Mouse (Mus musculus) bone marrow, adult 2 months (tissue): ENCODE measurements at regions not wholly inside any gene's neighbourhood (a gene's known extent, or its start where the extent isn't known, plus 50 kb on each side); places are given as distances from the start of the nearest gene placed in this dataset.

Experiments
- H3K27ac ChIP-seq: fragments of 200-500 bp; 2 replicates; pipeline ENCODE4 v1.5.1; 2012; ENCODE audit warnings: low read depth, mild to moderate bottlenecking, control low read depth, inconsistent platforms, low read length; ENCODE audit not compliant: control insufficient read depth, poor library complexity, insufficient read depth
- H3K4me1 ChIP-seq: fragments of 200-500 bp; 2 replicates; pipeline ENCODE4 v1.6.1; 2011; ENCODE audit warnings: low read length; ENCODE audit not compliant: control insufficient read depth, insufficient read depth
- H3K4me3 ChIP-seq: fragments of 200-500 bp; replicated peaks from 2 replicates; pipeline ENCODE3; 2011; ENCODE audit warnings: mild to moderate bottlenecking, low read depth, low read length, control low read depth; ENCODE audit not compliant: control insufficient read depth
- CTCF ChIP-seq: fragments of 200-500 bp; IDR thresholded peaks from 2 replicates; pipeline ENCODE4 v1.5.1; 2011; ENCODE audit warnings: low read length, control low read depth; ENCODE audit not compliant: control insufficient read depth, insufficient read depth
- POLR2A ChIP-seq: fragments of 200-500 bp; IDR thresholded peaks from 2 replicates; pipeline ENCODE4 v1.6.1; 2011; ENCODE audit warnings: low read depth, mild to moderate bottlenecking, control low read depth, low read length, borderline replicate concordance; ENCODE audit not compliant: control insufficient read depth
- WGBS: fragments of 180-500 bp; shearing (Covaris S2); methylation state at CpG from one replicate; pipeline ENCODE4 v1.1.7; 2018; 5-methylcytosine and 5-hydroxymethylcytosine counted together

DNA sequence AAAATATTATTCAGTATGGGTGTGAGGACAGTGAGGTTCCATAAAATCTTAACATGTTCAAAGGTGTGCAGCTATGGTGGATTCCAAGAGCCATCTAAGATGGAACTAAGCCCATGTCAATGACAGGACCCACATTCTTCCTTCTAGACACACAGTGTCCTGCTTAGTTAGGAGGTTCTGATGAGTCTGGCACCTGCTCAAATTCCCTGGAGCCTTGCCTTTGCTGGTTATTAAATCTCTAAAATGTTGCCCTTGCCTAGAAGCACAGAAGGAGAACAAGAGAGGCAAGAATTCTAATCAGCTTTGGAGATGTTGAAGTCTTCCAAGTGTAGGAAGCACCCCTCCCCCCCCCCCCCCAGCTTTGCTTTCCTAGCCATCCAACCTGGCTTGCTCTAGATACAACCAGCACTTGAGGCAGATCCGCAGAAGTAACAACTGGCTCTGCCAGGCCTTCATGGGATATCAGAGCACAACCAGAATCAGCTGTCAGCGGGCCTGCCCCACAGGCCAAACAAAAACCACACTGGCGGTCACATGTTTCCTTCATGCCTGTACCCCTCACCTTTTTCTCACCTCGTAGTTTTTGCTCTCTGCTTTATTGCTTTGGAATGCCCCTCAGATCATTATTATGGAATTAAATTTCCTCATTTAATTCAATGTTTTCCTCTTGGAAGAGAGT, 116.0 kb upstream of the Slc22a22 start:
- 43% methylated on average over 4 of the region's 4 CpGs for whole genome bisulfite sequencing
- Histone ChIP-seq H3K4me1 (no peaks in the 10 kb centered on the region), H3K27ac (no peak overlapping the region), H3K4me3 (no peak overlapping the region)
- no peak for TF ChIP-seq POLR2A

DNA sequence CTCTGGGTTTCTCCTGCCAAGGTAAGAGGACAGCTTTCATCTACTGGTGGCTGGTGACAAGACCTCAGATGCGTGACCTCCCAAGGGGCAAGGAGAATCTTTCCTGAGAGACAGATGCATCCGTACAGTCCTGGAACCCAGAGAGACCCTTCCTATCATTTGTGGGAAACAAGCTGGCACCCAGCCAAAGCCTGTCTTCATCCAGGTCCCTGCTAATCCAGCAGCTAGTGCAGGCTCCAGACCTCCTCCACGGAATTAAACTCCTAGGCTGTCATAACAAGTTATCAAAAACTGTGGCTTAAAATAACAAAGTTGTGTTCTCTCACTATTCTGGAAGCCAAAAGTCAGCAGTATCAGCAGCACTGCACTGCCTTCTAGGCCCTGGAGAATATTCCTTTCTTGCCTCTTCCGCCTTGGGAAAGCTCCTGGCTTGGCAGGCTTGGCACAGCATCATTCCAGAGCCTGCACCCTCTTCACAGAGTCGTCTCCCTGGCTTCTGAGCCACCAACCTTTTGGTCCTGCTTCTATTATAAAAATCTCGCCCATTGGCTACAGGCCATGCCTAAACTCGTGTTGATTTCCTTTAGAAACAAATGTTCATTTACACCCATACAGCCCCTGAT, 113.3 kb upstream of the Slc22a22 start:
- Histone ChIP-seq H3K27ac (no peak overlapping the region), H3K4me1 (no peaks in the 10 kb centered on the region), H3K4me3 (no peak overlapping the region)
- 73% methylated on average over 7 of the region's 7 CpGs for WGBS
- TF ChIP-seq CTCF, result no peak
- TF ChIP-seq POLR2A, result no peak

DNA sequence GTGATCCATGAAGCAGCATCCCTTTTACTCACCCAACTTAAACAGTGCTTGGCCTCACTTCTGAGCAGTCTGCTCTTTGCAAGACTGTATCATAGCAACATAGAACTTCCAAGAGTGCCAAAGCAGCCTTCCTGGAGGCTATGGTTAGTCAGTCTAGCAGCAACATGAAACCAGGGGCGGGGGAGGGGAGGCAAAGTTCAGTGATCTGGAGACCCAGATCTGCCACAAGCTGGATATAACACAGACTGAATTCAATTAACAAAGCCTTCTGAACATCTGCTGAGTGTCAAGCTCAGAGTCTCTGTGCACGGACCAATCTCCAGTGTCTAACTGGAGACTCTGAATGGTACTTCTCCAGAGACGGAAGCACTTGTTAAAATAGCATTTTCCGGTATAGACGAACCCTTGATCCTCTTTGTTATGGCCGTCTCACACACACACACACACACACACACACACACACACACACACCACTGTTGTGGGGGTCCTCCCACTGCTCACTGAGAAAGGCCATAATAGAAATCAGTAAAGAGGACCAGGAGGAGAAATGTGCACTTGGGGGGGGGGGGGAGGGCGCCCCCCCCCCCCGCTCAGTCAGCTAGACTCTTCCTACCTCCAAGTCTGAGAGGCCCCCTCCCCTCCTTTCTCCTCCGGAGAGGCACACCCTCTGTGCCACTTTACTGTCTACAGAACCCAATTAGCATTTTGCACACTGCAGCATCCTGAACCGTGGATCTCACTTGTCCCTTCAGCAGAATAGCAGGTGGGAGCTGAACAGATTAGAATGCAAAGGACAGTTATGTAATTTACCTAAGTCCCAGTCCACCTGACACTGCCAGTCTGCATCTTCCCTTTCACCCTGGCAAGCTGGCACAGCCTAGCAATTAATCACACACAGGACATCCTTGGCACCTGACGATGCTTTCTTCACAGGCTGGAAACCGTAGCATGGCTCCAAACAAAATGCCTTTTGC, 112.3 kb upstream of the Slc22a22 start:
- H3K4me1 ChIP-seq, result no peaks in the 10 kb centered on the region
- H3K27ac ChIP-seq, result no peak overlapping the region
- TF ChIP-seq POLR2A, result no peak
- no peak for TF ChIP-seq CTCF
- WGBS, result 82% methylated on average over 11 of the region's 12 CpGs
- no peak overlapping the region for H3K4me3 ChIP-seq

DNA sequence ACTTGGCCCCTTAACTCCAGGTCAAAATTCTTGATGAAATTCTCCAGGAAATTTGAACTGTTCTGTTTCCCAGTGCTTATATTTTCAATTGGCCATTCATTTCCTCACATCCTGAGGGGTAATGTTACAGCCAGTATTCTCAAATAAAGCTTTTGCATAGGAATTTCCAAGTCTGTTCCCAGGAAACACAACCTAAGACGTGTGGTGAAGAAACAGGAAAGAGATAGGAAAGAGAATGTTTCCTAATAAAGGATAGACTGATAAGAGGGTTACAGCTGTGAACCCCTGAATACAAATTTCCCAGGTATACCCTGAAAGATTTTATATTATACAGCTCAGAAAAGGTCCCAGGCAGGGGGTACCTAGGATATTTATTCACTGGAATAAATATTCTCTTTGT, 108.0 kb upstream of the Slc22a22 start:
- no peak for TF ChIP-seq POLR2A
- no peak for TF ChIP-seq CTCF
- H3K4me3 ChIP-seq, result no peak overlapping the region
- no peak overlapping the region for H3K27ac ChIP-seq
- WGBS, result 46% methylated on average over 1 of the region's 1 CpGs
- H3K4me1 ChIP-seq, result no peaks in the 10 kb centered on the region

DNA sequence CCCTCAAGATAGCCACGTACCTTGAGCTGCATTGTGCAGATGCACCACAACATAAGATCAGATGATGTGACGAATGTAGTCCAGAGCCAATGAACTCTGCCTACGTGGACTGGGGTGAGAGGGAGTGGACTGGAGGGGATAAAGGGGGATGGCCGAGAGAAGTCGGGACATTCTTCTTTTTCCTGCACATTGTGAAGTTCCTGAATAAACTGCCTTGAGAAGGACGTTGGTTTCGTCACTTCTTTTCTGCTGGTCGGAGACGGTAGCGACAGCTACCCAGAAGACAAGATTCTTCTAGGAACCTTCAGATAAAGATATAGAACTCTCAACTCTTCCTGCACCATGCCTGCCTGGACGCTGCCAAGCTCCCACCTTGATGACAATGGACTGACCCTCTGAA, 107.1 kb upstream of the Slc22a22 start:
- TF ChIP-seq POLR2A, result no peak
- TF ChIP-seq CTCF, result no peak
- H3K4me1 ChIP-seq, result no peaks in the 10 kb centered on the region
- WGBS, result 77% methylated on average over 11 of the region's 11 CpGs

DNA sequence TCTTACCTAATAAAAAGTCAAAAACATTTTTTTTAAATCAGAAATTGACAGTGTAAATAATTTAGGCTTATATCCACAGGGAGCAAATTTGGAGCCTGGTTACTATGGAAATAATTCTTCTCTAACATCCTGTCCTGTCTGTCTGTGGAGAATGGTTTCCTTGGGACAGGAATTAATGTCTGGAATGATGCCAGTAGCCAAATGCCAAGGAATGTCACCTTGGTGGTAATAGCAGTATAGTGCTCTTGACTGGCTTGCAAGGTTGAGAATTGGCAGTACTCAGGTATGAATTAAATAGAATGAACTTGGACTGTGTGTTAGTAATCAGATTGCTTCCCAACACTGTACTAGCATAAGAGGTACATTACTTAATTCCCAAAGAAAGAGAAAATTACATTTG, 103.8 kb upstream of the Slc22a22 start:
- H3K4me1 ChIP-seq, result no peaks in the 10 kb centered on the region
- no peak overlapping the region for H3K27ac ChIP-seq
- no peak for TF ChIP-seq CTCF
- TF ChIP-seq POLR2A, result no peak
- H3K4me3 ChIP-seq, result no peak overlapping the region

More for the DNA sequence above, 107.1 kb upstream of the Slc22a22 start:
- Histone ChIP-seq H3K4me3 (no peak overlapping the region), H3K27ac (no peak overlapping the region)

DNA sequence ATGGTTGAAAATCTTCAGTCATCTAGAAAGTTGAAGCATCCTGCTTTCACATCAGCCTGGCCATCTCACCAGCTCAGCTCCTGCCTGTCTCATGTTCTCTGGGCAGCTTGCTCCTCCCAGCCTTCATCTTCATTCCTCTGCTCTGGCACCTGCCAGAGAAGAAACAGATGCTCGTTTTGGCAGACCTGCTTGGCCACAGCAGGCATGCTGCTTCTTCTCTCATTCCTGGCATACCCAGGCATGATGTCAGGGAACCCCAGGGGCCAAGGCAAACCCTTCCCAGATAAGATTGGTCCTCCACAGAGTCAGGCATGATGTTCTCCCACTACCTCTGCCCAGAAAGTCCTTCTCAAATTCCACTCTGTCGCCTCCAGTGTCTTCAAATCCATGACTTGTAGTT, 101.4 kb upstream of the Slc22a22 start:
- 54% methylated on average over 2 of the region's 2 CpGs for WGBS
- TF ChIP-seq POLR2A (no peak), CTCF (no peak)
- Histone ChIP-seq H3K4me3 (no peak overlapping the region), H3K27ac (no peak overlapping the region), H3K4me1 (no peaks in the 10 kb centered on the region)

DNA sequence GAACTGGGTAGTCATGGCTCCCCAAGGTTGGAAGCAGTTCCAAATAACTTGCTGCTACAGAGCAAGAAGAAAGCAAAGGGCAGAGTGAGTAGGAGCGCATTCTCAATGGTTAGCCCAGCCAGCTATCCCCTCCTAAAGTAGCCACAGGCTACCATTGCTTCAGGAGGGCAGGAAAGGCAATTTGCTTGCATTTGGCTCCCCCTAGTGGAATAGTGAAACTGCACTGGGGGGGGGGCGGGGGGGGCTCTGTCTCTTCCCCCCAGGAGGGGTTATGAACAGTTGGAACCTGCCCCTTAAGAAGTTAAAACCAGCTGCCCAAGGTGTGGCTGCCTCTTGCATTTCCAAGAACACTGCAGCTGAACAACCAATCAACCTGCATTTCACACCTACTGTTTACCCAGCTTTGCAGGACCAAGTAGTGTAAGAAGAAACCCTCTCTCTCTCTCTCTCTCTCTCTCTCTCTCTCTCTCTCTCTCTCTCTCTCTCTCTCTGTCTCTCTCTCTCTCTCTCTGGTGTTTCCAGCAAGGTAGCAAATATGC, 96.7 kb upstream of the Slc22a22 start:
- WGBS, result 50% methylated on average over 2 of the region's 2 CpGs
- Histone ChIP-seq H3K27ac (no peak overlapping the region), H3K4me1 (no peaks in the 10 kb centered on the region), H3K4me3 (no peak overlapping the region)
- TF ChIP-seq CTCF (no peak), POLR2A (no peak)
